Mouse (Mus musculus): ENCODE measurements around the gene Pnck.

DNA sequence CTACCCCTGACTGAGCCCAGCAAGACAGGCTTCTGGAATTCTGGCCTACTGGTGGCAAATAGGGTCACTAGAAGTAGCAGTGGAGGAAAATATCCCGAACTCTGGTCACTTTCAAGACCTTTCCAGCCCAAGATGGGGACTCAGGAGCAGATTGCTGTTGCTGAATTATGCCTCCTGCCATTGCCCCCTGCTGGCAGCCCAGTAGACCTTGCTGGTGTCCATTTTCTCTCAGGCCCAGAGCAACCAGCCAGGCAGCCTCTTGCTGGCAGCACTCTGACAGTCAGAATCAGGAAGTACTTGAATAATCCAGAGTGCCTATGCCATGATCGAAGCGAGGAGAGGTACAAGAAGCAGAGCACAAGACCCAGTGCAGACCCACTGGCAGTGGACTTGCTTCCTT is 4.4 kb downstream of the Pnck start:
- TF ChIP-seq POLR2A (IDR thresholded peaks at IDR 0.05; ENCODE audit: insufficient read depth, low read length) (no peak), CTCF (IDR thresholded peaks at IDR 0.05; ENCODE audit: low read depth, low read length) (no peak)
